Mouse (Mus musculus) ES-Bruce4 (cell line): Measurements from ENCODE around the gene Sympk.

Source experiments
- CTCF ChIP-seq: IDR thresholded peaks from one replicate; pipeline ENCODE4 v1.8.1; 2011; ENCODE audit warnings: low read depth, low read length
- POLR2A ChIP-seq: IDR thresholded peaks from one replicate; pipeline ENCODE4 v1.8.1; 2011; ENCODE audit warnings: low read length; ENCODE audit not compliant: insufficient read depth

DNA sequence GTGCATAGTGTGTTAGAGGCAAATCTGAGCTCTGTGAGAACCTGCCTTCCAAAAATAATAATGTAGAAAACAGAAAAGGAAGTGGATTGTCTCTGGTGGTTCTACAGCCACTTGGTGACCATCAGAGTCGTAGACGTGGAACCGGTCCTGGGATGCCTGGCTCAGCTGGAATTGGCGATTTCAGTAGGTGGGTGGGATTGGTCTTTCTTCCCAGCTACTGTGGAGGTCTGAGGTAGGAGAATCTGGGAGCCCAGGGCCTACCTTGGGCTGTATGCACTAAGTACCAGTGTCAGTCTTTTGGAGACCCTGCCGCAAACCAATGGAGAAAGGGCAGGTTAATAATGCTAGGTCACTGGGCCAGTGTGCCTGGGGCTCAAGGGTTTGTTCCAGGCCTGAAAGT is 31.1 kb upstream of the Sympk start:
- no peak for TF ChIP-seq CTCF
- TF ChIP-seq POLR2A = no peak
